Mouse (Mus musculus) ES-E14 (cell line): ENCODE data around the gene T.

Experiments used
- HCFC1 ChIP-seq: IDR thresholded peaks from 2 replicates; pipeline ENCODE4 v1.6.1; 2012; ENCODE audit warnings: low read length, inconsistent platforms, borderline replicate concordance; ENCODE audit not compliant: insufficient read depth
- ZNF384 ChIP-seq: IDR thresholded peaks from 2 replicates; pipeline ENCODE4 v1.6.1; 2012; ENCODE audit warnings: low read depth, low read length, inconsistent platforms

GRCm38 (mm10) chr17:8423283-8423682 is 10.9 kb upstream of the T start:
- TF ChIP-seq ZNF384: no peak
- no peak for TF ChIP-seq HCFC1
